Mouse (Mus musculus) layer of hippocampus, postnatal 10 days (tissue): Measurements from ENCODE around the gene Olfr1272. TPM values are rescaled to one million over a fixed set of nuclear protein-coding genes. Genes with fewer than 3 reads are reported as not detected.
"Not testable (repeated sequence)": the region's sequence is repeated elsewhere in the genome, so short reads cannot be mapped to it uniquely, and the experiment has no call there.

Experiments used
- DNase-seq, 2 experiments: peaks; one replicate each; pipeline ENCODE4 v3.0.0; 2021; ENCODE audit warnings: low spot score in 2 of 2
- long read RNA-seq: library from polyadenylated mRNA; stranded (forward); transcript quantifications from one replicate; pipeline ENCODE4 v2.0.0, GENCODE M21; 2023
- total RNA-seq, 2 experiments: library from RNA; stranded (reverse); gene quantifications; 2 replicates each; pipeline ENCODE4 v1.2.3; 2021

Gene Olfr1272
- total RNA-seq = not detected
- long read RNA-seq = 0 reads

DNA sequence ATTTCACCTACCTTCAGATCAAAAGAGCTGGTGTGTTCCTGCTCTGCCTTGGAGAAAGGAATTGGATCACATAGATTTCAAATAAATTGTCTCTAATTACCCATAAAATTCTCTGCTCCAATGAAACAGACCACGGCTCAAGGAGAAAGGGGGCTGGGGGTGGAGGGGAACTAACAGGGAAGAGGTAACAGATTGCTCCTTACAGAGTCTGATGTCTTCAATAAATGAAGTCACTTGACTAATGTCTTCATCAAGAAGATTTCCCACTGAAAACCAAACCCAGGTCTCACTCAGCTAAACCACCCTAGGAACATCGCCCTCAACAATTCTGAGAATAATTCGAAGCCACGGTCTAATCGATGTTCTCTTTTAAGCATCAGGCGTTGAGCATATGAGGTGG, at the start of gene Olfr1272:
Gene Olfr1272, minus strand, starts transcription at position 101 of the 400 bp plus-strand sequence.
- no peak for DNase-seq

DNA sequence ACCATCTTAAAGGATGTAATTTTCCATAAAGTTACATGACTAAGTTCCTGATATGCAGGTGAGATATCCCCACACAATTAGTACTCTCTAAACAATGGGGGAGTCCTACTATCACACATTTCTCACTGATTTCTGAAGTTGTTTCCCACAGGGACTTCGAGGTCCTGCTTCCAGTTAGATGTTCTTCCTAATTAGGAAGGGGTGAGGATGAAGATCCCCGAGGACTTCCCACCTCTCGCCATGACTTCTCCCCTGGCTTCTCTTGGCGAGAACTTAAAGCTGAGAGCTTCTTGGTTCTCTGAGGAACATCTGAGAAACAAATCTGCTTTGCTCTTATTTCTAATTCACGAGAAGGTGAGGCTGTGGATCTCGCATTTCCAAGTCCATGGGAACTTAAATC, 29.3 kb upstream of the Olfr1272 start, which contains the start of gene Gm13769:
Gene Gm13769, plus strand, starts transcription at position 301 of the 400 bp plus-strand sequence.
- not testable (repeated sequence) for DNase-seq

DNA sequence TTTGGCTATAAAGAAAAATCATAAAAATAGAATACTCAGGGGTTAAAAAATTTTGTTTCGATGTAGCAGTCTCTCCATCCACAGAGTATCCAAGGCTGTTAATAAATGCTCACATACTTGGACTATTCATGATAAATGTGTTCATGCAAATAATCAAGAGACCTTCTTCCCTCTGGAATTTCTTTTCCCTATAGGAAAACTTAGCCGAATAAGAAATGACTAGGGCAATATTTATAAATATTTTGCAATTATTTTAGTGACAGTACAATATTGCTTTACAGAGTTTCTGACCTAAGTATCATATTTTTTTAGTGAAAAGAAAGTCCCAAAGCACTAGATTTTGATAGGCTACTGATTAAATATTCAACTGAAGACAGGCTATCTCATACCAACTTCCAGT, 21.7 kb downstream of the Olfr1272 start, which contains the start of gene Olfr1271:
Gene Olfr1271, minus strand, starts transcription at position 101 of the 400 bp plus-strand sequence.
- DNase-seq = no peak

DNA sequence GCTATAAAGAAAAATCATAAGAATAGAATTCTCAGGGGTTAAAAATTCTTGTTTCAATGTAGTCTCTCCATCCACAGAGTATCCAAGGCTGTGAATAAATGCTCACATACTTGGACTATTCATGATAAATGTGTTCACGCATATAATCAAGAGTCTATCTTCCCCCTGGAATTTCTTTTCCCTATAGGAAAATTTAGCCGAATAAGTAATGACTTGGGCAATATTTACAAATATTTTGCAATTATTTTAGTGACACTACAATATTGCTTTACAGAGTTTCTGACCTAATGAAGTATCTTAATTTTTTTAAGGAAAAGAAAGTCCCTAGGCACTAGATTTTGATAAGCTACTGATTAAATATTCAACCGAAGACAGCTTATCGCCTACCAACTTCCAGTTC, 35.1 kb downstream of the Olfr1272 start, which contains the start of gene Olfr142:
Gene Olfr142, minus strand, starts transcription at position 101 of the 400 bp plus-strand sequence.
- no peak for DNase-seq

Other genes with a start within 250 kb of the Olfr1272 start
- not detected for gene Olfr140, start 229.2 kb downstream of the Olfr1272 start, total RNA-seq
- gene Olfr1269, start 171.4 kb downstream of the Olfr1272 start, total RNA-seq = not detected
- not detected for gene Olfr32, start 150.5 kb downstream of the Olfr1272 start, total RNA-seq
- gene Olfr1270, start 139.8 kb downstream of the Olfr1272 start, total RNA-seq = not detected
- not detected for gene Olfr1506, start 68.3 kb downstream of the Olfr1272 start, total RNA-seq
- not detected for gene Olfr142, start 35.2 kb downstream of the Olfr1272 start, total RNA-seq
- gene Olfr1271, start 21.8 kb downstream of the Olfr1272 start, total RNA-seq = not detected
- under 1 TPM in 1 of 2 experiments, not detected in 1; 0.21 TPM for gene Gm13769, start 29.4 kb upstream of the Olfr1272 start, total RNA-seq
- gene Olfr1274-ps, start 105.8 kb upstream of the Olfr1272 start, total RNA-seq = not detected